ENCODE assay signal across 8 mouse cellular contexts in genomic region chr5:135713441-135714218, GRCm38 (mm10). TPM values are rescaled to one million over a fixed set of nuclear protein-coding genes. Genes with fewer than 3 reads are reported as not detected.
A peak's percentile ranks its signal among the peaks of the same experiment; 100 is the strongest.
DNase-seq lines count a peak whose midpoint lies in the region; ATAC-seq and TF ChIP-seq lines count a peak whose summit lies in the region.

No protein-coding gene starts in this region.

- H3K4me2 ChIP-seq in neural tube, embryonic 14.5 days (ENCODE audit: low read depth, low read length), result no peak overlapping the region
- no peak overlapping the region for H3K4me2 ChIP-seq in intestine, postnatal 0 days (replicated peaks; ENCODE audit: low read depth)

- no peaks in the 10 kb centered on the region for H3K9me3 ChIP-seq in neural tube, embryonic 14.5 days (ENCODE audit: control insufficient read depth, low read length)
- H3K9me3 ChIP-seq in intestine, postnatal 0 days (ENCODE audit: control insufficient read depth), result no peaks in the 10 kb centered on the region

- WGBS in neural tube, embryonic 14.5 days, result 72% methylated on average over 16 of the region's 16 CpGs
- 62% methylated on average over 16 of the region's 16 CpGs for WGBS in intestine, postnatal 0 days
- WGBS in liver, adult 2 months, result 52% methylated on average over 16 of the region's 16 CpGs

- H3K4me3 ChIP-seq in neural tube, embryonic 14.5 days (ENCODE audit: low read depth, low read length), result no peak overlapping the region
- H3K4me3 ChIP-seq in intestine, postnatal 0 days (ENCODE audit: low read depth, low read length), result no peak overlapping the region
- H3K4me3 ChIP-seq in liver, adult 2 months (ENCODE audit: insufficient read depth, low read depth, low read length), result no peak overlapping the region

- H3K9ac ChIP-seq in neural tube, embryonic 14.5 days (replicated peaks; ENCODE audit: low read depth, low read length), result no peak overlapping the region
- no peak overlapping the region for H3K9ac ChIP-seq in intestine, postnatal 0 days (ENCODE audit: low read depth, low read length)
- H3K9ac ChIP-seq in liver, adult 2 months (ENCODE audit: low read depth, low read length), result no peak overlapping the region

- H3K36me3 ChIP-seq in neural tube, embryonic 14.5 days (ENCODE audit: control insufficient read depth, insufficient read depth, low read length), result peaks cover 15% of the 10 kb centered on the region
- H3K36me3 ChIP-seq in intestine, postnatal 0 days (ENCODE audit: control insufficient read depth, insufficient read depth), result peaks cover 27% of the 10 kb centered on the region
- peaks cover 44% of the 10 kb centered on the region for H3K36me3 ChIP-seq in liver, adult 2 months (ENCODE audit: control insufficient read depth, insufficient read depth, low read length)

- H3K27me3 ChIP-seq in neural tube, embryonic 14.5 days (ENCODE audit: control insufficient read depth, insufficient read depth, low read length), result no peaks in the 10 kb centered on the region
- H3K27me3 ChIP-seq in intestine, postnatal 0 days (replicated peaks; ENCODE audit: control insufficient read depth, insufficient read depth, low read length), result no peaks in the 10 kb centered on the region
- no peaks in the 10 kb centered on the region for H3K27me3 ChIP-seq in liver, adult 2 months (ENCODE audit: control insufficient read depth, insufficient read depth, low read length)

- peaks cover 7% of the 10 kb centered on the region for H3K4me1 ChIP-seq in neural tube, embryonic 14.5 days (ENCODE audit: control insufficient read depth, insufficient read depth, low read length)
- H3K4me1 ChIP-seq in intestine, postnatal 0 days (replicated peaks; ENCODE audit: control insufficient read depth, insufficient read depth, low read length), result no peaks in the 10 kb centered on the region
- peaks cover 32% of the 10 kb centered on the region for H3K4me1 ChIP-seq in liver, adult 2 months (ENCODE audit: control insufficient read depth, insufficient read depth, low read length)

- no peak for TF ChIP-seq CTCF in intestine, postnatal 0 days (IDR thresholded peaks at IDR 0.05; ENCODE audit: low read depth)
- TF ChIP-seq CTCF in liver, adult 2 months (IDR thresholded peaks at IDR 0.05; ENCODE audit: low read depth, low read length), result no peak

- no peak for DNase-seq in neural tube, embryonic 10.5 days (ENCODE audit: extremely low spot score, low spot score)
- DNase-seq in c-Kit-positive CD71-positive TER-119-positive erythroid progenitor cells, embryonic 14.5 days (ENCODE audit: low spot score), result peak; percentile 55
- DNase-seq in heart, adult 8-10 months (ENCODE audit: low spot score), result peak; percentile 83
- peak; percentile 61 for DNase-seq in liver, adult 2 months (ENCODE audit: extremely low read depth, low read depth, low spot score)
- DNase-seq in natural killer cell, adult 2 months (ENCODE audit: low spot score in 2 of 2), result peak; percentile 73 to 76
- peak; percentile 52 to 72 for DNase-seq in urinary bladder, postnatal 36 days (ENCODE audit: low spot score in 2 of 2)

- ATAC-seq in neural tube, embryonic 14.5 days (ENCODE audit: low read depth), result peak; percentile 34; the same call in 1 of the 2 replicates
- ATAC-seq in intestine, postnatal 0 days, result peak; percentile 71

- TF ChIP-seq POLR2A in liver, adult 2 months (IDR thresholded peaks at IDR 0.05; ENCODE audit: extremely low read depth, insufficient read depth, low read length), result no peak

- H3K27ac ChIP-seq in neural tube, embryonic 14.5 days (ENCODE audit: low read depth, low read length), result no peak overlapping the region
- peak overlapping the region; percentile 66 for H3K27ac ChIP-seq in intestine, postnatal 0 days (ENCODE audit: low read depth, low read length)
- peak overlapping the region; percentile 5; the same call in 1 of the 2 replicates for H3K27ac ChIP-seq in liver, adult 2 months (replicated peaks; ENCODE audit: insufficient read depth, low read depth, low read length)

- H3K79me2 ChIP-seq in liver, adult 2 months (ENCODE audit: control insufficient read depth, insufficient read depth, low read length), result peaks cover 38% of the 10 kb centered on the region

RNA-seq across cellular contexts. Expression of gene Tmem120a, which starts 30.6 kb away (rescaled TPM):
- polyA plus RNA-seq in neural tube, embryonic 14.5 days (2014; fragmentation: Nextera tagmentation; extraction: Ambion mirVana), result 76.3 and 82.0 TPM in 2 replicates
- 10 to 100 TPM; 14.9 to 19.0 (median 16.7) TPM for total RNA-seq in heart, adult 8-10 months (2022)
- 127 and 132 TPM in 2 replicates for polyA plus RNA-seq in intestine, postnatal 0 days (2015; fragmentation: Nextera tagmentation; extraction: Ambion mirVana)
- total RNA-seq in liver, adult 2 months (2014; rRNA removed), result 55.2 and 58.1 TPM in 2 replicates
- polyA plus RNA-seq in liver, adult 2 months (2012; rRNA removed), result 52.9 and 76.6 TPM in 2 replicates

RNA-seq across cellular contexts. Expression of gene Por, which starts 43.8 kb away (rescaled TPM):
- 70.9 and 80.5 TPM in 2 replicates for polyA plus RNA-seq in neural tube, embryonic 14.5 days (2014; fragmentation: Nextera tagmentation; extraction: Ambion mirVana)
- total RNA-seq in heart, adult 8-10 months (2022), result 10 to 100 TPM; 71.5 to 84.8 (median 75.1) TPM
- polyA plus RNA-seq in intestine, postnatal 0 days (2015; fragmentation: Nextera tagmentation; extraction: Ambion mirVana), result 82.3 and 91.7 TPM in 2 replicates
- 284 and 345 TPM in 2 replicates for total RNA-seq in liver, adult 2 months (2014; rRNA removed)
- 211 and 254 TPM in 2 replicates for polyA plus RNA-seq in liver, adult 2 months (2012; rRNA removed)
